Mouse (Mus musculus) cortical plate, adult 2 months (tissue): ENCODE data around the gene Sv2b.

Experiments used
- CTCF ChIP-seq: fragments of 200-500 bp; IDR thresholded peaks from 2 replicates; pipeline ENCODE4 v1.5.1; 2011; ENCODE audit warnings: mild to moderate bottlenecking, control low read depth, low read length; ENCODE audit not compliant: insufficient read depth; ENCODE audit errors: extremely low read depth
- POLR2A ChIP-seq: fragments of 200-500 bp; IDR thresholded peaks from 2 replicates; pipeline ENCODE4 v1.6.1; 2011; ENCODE audit warnings: mild to moderate bottlenecking, low read length, control low read depth; ENCODE audit not compliant: insufficient read depth; ENCODE audit errors: extremely low read depth

- TF ChIP-seq CTCF (no peak), POLR2A (no peak)
Measured at GRCm38 (mm10) chr7:75259945-75260344, 49.1 kb downstream of the Sv2b start.
